Mouse (Mus musculus): Measurements from ENCODE around the gene Atp4b. TPM values are rescaled to one million over a fixed set of nuclear protein-coding genes. Genes with fewer than 3 reads are reported as not detected.

Gene Atp4b
- polyA plus RNA-seq, 1 experiment, result 0.20 TPM

DNA sequence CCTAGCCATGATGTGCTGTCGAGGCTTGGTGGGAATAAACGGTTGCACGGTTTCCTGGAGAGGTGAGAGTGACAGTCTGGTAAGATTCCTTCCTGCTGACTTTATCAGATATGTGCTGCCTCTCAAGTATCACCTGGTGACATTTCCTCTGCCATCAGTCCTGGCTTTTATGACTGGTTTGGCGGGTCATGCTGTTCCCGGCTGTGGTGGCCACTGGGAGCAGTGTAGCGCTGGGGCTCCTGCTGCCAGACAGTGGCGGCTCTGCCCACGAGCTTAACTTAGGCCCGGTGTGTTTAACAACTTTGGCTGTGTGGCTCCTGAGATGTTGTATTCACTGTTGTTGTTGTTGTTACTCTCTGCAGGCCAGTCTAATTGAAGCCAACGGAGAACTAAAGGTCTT lies 39.9 kb downstream of the Atp4b start:
- TF ChIP-seq CTCF (conservative IDR thresholded peaks at IDR 0.05; ENCODE audit: insufficient read depth, insufficient read length, low read depth, low read length) (no peak), POLR2A (IDR thresholded peaks at IDR 0.05; ENCODE audit: low read depth, low read length) (no peak)
- WGBS, result 59% methylated on average over 10 of the region's 10 CpGs
- H3K27me3 ChIP-seq (replicated peaks; ENCODE audit: control insufficient read depth, insufficient read depth, low read length), result no peaks in the 10 kb centered on the region

DNA sequence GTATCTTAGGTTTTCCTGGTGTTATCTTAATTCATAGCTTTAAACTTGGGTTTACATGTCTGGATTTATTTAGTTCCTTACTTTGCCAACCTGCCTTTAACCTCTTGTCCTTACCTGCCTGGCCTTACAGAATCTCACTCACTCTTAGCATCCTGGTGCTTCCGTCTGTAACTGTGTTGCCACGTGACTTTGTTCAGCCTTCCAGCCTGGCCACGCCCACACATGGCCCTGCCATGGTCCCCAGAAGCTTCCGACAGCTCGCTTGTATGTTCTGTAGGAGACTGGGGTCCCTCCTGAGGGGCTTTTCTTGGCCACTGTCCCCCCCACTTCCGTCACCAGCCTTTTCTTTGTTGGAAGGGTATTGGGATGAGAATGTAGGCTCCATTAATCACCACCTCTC lies 40.4 kb downstream of the Atp4b start:
- Histone ChIP-seq H3K4me1 (ENCODE audit: control insufficient read depth, insufficient read depth, low read length) (no peaks in the 10 kb centered on the region), H3K27ac (ENCODE audit: insufficient read depth, low read depth, low read length) (no peak overlapping the region), H3K27me3 (replicated peaks; ENCODE audit: control insufficient read depth, insufficient read depth, low read length) (no peaks in the 10 kb centered on the region), H3K4me3 (ENCODE audit: insufficient read depth, low read depth, low read length) (no peak overlapping the region), H3K36me3 (ENCODE audit: control insufficient read depth, insufficient read depth, low read length) (no peaks in the 10 kb centered on the region)
- no peak for DNase-seq
- WGBS, result 78% methylated on average over 6 of the region's 6 CpGs
- TF ChIP-seq POLR2A (IDR thresholded peaks at IDR 0.05; ENCODE audit: low read depth, low read length), result no peak
- no peak for TF ChIP-seq CTCF (conservative IDR thresholded peaks at IDR 0.05; ENCODE audit: insufficient read depth, insufficient read length, low read depth, low read length)

More for the DNA sequence above, 39.9 kb downstream of the Atp4b start:
- no peaks in the 10 kb centered on the region for H3K4me1 ChIP-seq (ENCODE audit: control insufficient read depth, insufficient read depth, low read length)
- no peak overlapping the region for H3K4me3 ChIP-seq (ENCODE audit: insufficient read depth, low read depth, low read length)
- no peaks in the 10 kb centered on the region for H3K36me3 ChIP-seq (ENCODE audit: control insufficient read depth, insufficient read depth, low read length)
- H3K27ac ChIP-seq (ENCODE audit: insufficient read depth, low read depth, low read length), result no peak overlapping the region
- no peak for DNase-seq

DNA sequence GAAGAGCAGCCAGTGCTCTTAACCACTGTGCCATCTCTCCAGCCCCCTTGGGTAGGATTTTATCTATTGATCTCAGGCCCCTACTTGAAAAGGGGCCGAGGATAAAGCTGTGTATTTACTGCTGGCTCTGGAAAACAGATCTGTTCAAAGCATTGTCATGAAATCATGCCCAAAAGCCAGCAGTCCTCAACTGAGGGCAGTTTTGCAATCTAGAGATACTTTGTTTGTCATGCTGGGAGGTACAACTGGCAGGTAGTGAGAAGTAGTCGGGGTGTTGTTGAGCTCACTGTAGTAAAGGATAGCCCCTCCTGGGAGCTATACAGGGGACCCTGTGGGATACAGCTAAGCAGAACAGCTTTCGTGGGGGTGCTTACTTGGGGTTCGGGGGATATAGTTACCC lies 42.7 kb downstream of the Atp4b start:
- Histone ChIP-seq H3K27ac (ENCODE audit: insufficient read depth, low read depth, low read length) (no peak overlapping the region), H3K4me3 (ENCODE audit: insufficient read depth, low read depth, low read length) (no peak overlapping the region), H3K36me3 (ENCODE audit: control insufficient read depth, insufficient read depth, low read length) (no peaks in the 10 kb centered on the region), H3K27me3 (replicated peaks; ENCODE audit: control insufficient read depth, insufficient read depth, low read length) (no peaks in the 10 kb centered on the region), H3K4me1 (ENCODE audit: control insufficient read depth, insufficient read depth, low read length) (no peaks in the 10 kb centered on the region)
- 86% methylated on average over 4 of the region's 4 CpGs for WGBS
- TF ChIP-seq POLR2A (IDR thresholded peaks at IDR 0.05; ENCODE audit: low read depth, low read length) (no peak), CTCF (conservative IDR thresholded peaks at IDR 0.05; ENCODE audit: insufficient read depth, insufficient read length, low read depth, low read length) (no peak)
- DNase-seq, result no peak

DNA sequence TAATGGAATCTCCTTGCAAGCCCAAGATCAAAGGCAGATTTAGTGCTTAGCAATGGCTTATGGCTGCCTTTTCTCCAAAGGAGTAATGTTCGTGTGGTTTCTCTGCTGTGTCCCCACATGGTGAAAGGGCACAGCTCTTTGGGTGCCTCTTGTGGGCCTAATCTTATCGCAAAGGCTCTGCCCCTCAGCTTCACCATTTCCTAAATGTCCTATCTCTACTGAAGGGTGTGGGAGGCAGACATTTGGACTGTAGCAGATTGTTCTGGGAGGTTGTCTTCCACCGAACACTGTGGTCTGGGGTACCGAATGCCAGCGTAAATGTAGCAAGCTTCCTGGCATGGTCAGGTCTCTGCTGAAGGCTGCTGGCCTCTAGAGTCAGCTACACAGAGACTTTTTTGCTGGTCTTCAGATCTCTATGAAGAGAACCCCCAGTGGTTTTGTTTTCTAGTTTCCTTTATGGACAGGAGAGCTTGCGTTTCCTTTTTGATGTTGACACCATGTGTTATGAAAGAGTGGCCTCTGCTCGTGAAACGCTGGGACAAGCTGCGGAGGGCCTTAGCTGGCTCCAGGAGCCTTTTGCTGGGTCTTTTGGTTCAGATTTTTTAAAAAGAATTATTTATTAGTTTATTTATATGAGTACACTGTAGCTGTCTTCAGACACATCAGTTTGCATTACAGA lies 43.3 kb downstream of the Atp4b start:
- Histone ChIP-seq H3K4me1 (ENCODE audit: control insufficient read depth, insufficient read depth, low read length) (no peaks in the 10 kb centered on the region), H3K4me3 (ENCODE audit: insufficient read depth, low read depth, low read length) (no peak overlapping the region), H3K27me3 (replicated peaks; ENCODE audit: control insufficient read depth, insufficient read depth, low read length) (no peaks in the 10 kb centered on the region), H3K27ac (ENCODE audit: insufficient read depth, low read depth, low read length) (no peak overlapping the region), H3K36me3 (ENCODE audit: control insufficient read depth, insufficient read depth, low read length) (no peaks in the 10 kb centered on the region)
- DNase-seq, result no peak
- TF ChIP-seq POLR2A (IDR thresholded peaks at IDR 0.05; ENCODE audit: low read depth, low read length) (no peak), CTCF (conservative IDR thresholded peaks at IDR 0.05; ENCODE audit: insufficient read depth, insufficient read length, low read depth, low read length) (no peak)
- WGBS, result 78% methylated on average over 9 of the region's 9 CpGs

DNA sequence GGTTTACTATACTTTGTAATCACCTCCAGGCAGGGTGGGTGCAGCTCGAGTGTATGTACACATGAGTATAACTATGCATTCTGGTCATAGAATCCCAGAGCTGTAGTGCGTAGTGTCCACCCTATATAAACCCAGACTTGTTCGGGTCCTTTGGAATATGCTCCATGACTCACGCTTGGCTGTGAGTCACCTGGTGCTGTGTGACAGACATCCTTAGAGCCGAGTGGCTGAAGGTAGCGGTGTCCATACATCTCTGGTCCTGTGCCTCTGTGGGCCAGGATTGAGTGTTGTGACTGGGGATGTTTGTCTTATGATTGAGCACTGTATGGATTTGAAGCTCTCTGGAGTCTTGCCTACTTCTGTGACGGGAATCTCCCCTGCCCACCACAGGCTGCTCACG lies 44.0 kb downstream of the Atp4b start:
- WGBS, result 89% methylated on average over 8 of the region's 8 CpGs
- Histone ChIP-seq H3K4me1 (ENCODE audit: control insufficient read depth, insufficient read depth, low read length) (no peaks in the 10 kb centered on the region), H3K36me3 (ENCODE audit: control insufficient read depth, insufficient read depth, low read length) (no peaks in the 10 kb centered on the region), H3K27ac (ENCODE audit: insufficient read depth, low read depth, low read length) (no peak overlapping the region), H3K4me3 (ENCODE audit: insufficient read depth, low read depth, low read length) (no peak overlapping the region), H3K27me3 (replicated peaks; ENCODE audit: control insufficient read depth, insufficient read depth, low read length) (no peaks in the 10 kb centered on the region)
- no peak for DNase-seq
- TF ChIP-seq CTCF (conservative IDR thresholded peaks at IDR 0.05; ENCODE audit: insufficient read depth, insufficient read length, low read depth, low read length), result no peak

DNA sequence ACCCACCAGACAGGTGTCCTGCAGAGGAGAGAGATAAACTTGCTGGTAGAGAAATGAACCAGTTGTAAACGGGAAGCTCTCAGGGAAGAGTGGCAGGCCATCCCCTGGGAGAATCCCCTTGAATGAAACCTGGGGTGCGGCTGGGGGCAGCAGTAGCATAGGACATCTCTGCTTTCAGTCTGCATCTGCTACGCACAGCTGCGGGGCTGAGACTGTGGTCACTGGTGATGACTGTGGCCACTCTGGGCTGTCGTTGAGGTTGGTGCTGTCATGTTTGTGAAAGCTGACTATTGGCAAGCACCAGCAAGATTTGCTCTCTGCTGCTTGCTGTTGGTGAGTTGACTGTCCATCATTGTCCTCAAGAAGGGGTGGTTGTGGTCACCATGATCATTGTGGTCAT lies 45.0 kb downstream of the Atp4b start:
- 85% methylated on average over 5 of the region's 5 CpGs for WGBS
- H3K4me3 ChIP-seq (ENCODE audit: insufficient read depth, low read depth, low read length), result no peak overlapping the region
- no peak overlapping the region for H3K27ac ChIP-seq (ENCODE audit: insufficient read depth, low read depth, low read length)
- H3K27me3 ChIP-seq (replicated peaks; ENCODE audit: control insufficient read depth, insufficient read depth, low read length), result no peaks in the 10 kb centered on the region
- DNase-seq, result no peak
- TF ChIP-seq POLR2A (IDR thresholded peaks at IDR 0.05; ENCODE audit: low read depth, low read length) (no peak), CTCF (conservative IDR thresholded peaks at IDR 0.05; ENCODE audit: insufficient read depth, insufficient read length, low read depth, low read length) (no peak)
- no peaks in the 10 kb centered on the region for H3K36me3 ChIP-seq (ENCODE audit: control insufficient read depth, insufficient read depth, low read length)
- no peaks in the 10 kb centered on the region for H3K4me1 ChIP-seq (ENCODE audit: control insufficient read depth, insufficient read depth, low read length)

DNA sequence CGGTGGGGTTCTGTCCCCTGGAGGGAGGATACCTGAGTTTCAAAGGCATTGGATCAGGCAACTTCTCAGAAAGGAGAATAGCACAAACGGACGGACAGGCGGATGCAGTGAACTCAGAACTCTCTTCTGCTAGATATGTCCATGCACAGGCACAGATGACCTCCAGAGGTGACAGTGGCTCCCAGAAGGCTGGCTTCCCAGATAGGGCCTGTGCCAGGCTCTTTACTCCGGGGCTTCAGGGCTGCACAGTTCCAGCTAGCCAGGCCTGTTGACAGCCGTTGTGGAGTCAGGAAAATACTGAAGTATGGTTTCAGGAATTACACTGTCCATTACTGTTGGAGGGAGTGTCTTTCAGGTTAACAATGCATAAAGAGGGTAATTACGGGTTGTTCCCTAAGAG lies 46.6 kb downstream of the Atp4b start:
- Histone ChIP-seq H3K4me3 (ENCODE audit: insufficient read depth, low read depth, low read length) (no peak overlapping the region), H3K27me3 (replicated peaks; ENCODE audit: control insufficient read depth, insufficient read depth, low read length) (no peaks in the 10 kb centered on the region), H3K36me3 (ENCODE audit: control insufficient read depth, insufficient read depth, low read length) (no peaks in the 10 kb centered on the region), H3K27ac (ENCODE audit: insufficient read depth, low read depth, low read length) (no peak overlapping the region), H3K4me1 (ENCODE audit: control insufficient read depth, insufficient read depth, low read length) (no peaks in the 10 kb centered on the region)
- no peak for DNase-seq
- WGBS, result 80% methylated on average over 7 of the region's 7 CpGs
- TF ChIP-seq CTCF (conservative IDR thresholded peaks at IDR 0.05; ENCODE audit: insufficient read depth, insufficient read length, low read depth, low read length) (no peak), POLR2A (IDR thresholded peaks at IDR 0.05; ENCODE audit: low read depth, low read length) (no peak)
